Mouse (Mus musculus): Measurements from ENCODE around the gene Pde4c.

Pde4c gene

GRCm38 (mm10) chr8:70768956-70769355, 45.4 kb downstream of the Pde4c start:
- no peak for DNase-seq

GRCm38 (mm10) chr8:70769359-70769758, 45.8 kb downstream of the Pde4c start:
- DNase-seq = peak; percentile 98

DNA sequence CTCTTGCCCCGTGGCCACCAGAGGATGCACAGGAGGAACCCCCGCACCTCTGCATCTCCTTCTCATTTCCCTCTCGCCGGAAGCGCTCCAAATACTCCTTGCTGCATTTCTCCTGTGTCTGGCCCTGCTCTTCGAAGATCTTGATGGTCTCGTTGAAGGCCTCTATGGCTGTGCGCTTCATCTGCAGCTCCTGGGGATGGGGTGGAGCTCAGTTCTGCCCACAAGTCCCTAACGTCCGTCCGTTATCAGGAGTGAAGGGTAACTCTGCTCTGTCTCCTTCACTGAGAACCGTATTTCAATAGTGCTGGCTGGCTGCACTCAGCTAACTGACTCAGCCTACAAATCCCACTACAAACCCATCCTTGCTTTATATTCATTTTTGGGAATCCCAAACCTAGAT, 46.3 kb downstream of the Pde4c start:
- no peak for DNase-seq

- no peak for DNase-seq
Measured at GRCm38 (mm10) chr8:70770748-70771147, 47.2 kb downstream of the Pde4c start.

DNA sequence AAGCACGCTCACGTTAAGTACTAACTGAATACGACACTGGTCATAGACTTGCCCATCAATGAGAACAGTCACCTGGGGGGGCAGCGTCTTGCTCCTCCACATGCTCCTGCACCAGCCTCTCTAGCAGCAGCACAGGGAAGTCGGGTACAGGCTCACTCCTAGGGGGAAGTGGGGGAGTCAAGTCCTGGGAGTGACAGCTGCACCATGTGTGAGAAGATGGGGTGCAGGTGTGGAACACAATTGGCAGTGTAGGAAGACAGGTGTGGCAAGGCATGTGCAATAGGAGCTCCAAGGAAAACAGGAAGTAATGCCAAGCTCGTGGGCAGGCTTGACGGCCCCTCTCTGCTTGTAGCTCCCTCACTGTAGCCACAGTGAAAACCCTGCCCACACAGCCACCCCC, 47.7 kb downstream of the Pde4c start:
- DNase-seq = no peak

DNA sequence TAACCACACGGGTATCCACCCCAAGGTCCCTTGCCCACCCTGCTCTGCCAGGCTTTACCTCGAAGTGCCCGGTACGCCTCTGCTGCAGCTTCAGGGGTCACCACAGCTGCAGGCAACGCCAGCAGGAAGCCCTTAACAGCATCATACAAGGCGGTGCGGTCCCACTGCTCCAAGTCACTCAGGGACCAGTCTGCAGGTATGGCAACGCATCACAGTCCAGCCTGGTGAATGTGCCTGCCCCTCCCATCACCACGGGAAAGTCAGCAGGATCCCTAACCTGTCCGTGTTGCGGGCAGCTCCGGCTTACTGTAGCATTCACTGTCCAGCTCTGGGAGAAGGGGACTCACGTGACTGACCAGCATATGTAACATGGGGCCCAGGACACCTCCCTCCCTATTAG, 48.6 kb downstream of the Pde4c start:
- no peak for DNase-seq

DNA sequence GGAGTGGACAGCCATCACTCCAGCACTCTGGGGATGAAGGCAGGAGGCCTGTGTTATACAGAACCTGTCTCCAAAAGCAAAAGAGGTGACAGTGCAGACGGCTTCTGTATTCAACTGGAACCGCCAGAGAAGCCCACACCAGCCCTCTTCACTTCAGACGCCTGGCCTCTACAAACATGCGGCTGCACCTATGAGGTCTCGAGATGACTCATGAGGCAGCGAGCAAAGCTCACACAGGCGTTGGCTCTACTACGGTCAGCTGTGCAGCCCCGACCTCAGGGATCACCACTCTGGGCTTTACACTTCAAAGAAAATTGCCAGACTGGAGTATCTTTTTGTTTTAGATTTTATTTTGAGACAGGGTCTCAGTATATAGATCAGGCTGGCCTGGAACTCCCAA, 49.4 kb downstream of the Pde4c start:
- no peak for DNase-seq

DNA sequence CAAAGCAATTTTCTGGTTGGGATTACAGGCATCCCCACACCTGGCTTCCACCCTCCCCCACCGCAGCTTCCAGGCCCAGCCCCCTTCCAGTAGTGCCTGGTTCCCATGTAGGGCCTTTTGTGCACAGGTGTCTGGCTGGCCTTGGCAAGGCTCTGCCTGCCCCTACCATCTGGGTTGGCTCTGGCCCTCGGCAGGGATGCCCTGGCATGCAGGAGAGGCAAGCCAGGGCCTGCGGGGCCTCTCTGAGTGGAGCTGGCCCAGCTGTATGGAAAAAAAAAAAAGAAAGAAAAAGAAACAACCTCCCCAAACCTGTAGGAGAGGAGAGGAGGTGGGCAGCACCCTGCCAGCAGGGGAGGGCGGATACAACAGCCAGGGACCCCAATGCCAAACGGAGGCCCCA, 49.9 kb downstream of the Pde4c start:
- DNase-seq = no peak

GRCm38 (mm10) chr8:70773833-70774232, 50.3 kb downstream of the Pde4c start:
- DNase-seq = peak; percentile 91

- DNase-seq = no peak
Measured at GRCm38 (mm10) chr8:70774740-70775139, 51.2 kb downstream of the Pde4c start.

DNA sequence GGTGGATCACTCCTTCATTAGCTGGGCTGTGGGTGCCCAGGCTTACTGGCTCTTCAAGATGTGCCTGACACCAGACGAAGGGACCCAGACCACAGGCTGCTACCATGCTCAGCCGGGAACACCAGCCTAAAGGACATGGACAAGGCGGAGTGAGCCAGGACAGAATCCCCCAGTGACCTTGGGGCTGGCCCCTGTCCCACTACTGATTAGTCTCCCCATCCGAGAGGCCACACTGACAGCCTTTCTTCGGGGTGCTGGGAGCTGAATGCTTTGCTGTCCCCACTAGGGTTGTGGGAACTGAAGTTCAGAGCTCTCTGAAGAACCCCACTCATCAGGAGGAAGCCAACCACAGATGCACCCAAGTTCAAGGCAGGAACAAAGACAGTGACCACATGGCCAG, 51.7 kb downstream of the Pde4c start:
- no peak for DNase-seq

GRCm38 (mm10) chr8:70775851-70776495, 52.5 kb downstream of the Pde4c start:
- no peak for DNase-seq

DNA sequence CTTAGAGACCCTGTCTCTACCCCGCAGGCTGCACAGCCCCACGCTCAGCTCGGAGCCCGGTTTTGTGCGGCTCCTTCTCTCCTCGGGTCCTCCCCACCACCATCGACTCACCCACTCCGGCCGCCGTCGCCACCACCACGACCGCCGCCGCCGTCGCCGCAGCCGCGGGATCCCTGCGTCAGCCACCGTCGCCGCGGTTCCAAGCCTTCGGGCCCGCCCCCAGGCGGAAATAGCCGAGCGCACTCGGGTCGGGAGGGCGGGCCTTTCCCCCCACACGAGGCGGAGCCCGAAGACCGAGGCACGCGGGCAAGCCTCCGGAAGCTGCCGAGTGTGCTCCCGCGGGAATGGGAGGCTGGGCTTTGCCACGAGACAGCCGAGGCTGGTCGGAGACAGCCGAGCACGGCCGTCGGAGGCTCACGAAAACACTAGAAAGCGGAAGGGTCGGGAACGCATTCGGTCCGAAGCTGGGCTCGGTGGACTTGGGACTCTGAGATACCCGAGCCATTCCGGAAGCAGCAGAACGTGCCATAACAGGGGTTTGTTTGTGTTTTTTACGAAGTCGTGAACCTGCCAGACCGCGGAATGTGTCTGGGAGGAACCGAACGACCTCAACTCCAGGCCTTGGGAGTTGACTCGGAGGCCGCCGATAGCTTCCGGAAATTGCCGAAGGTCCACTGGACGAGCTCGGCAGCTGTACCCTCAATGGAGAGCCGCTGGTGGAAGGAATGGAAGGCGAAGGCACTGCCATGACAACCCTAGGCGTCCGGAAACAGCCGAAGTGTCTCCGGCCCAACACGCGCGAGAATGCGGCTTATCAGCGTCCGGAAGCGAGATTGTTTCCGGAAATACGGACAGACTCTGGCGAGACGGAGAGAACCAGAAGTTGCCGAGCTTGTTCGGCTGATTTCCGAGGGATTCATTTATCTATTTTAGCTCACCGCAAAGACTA, 53.2 kb downstream of the Pde4c start, which contains the start of gene Pik3r2:
TSS of gene Pik3r2 (minus strand) at position 218 of the 949 bp plus-strand sequence.
- DNase-seq = peak; percentile 99

- DNase-seq = no peak
Measured at GRCm38 (mm10) chr8:70780093-70780492, 56.6 kb downstream of the Pde4c start.

GRCm38 (mm10) chr8:70786291-70787050, 63.0 kb downstream of the Pde4c start:
- DNase-seq = no peak

- DNase-seq = no peak
Measured at GRCm38 (mm10) chr8:70787051-70787445, 63.5 kb downstream of the Pde4c start.

DNA sequence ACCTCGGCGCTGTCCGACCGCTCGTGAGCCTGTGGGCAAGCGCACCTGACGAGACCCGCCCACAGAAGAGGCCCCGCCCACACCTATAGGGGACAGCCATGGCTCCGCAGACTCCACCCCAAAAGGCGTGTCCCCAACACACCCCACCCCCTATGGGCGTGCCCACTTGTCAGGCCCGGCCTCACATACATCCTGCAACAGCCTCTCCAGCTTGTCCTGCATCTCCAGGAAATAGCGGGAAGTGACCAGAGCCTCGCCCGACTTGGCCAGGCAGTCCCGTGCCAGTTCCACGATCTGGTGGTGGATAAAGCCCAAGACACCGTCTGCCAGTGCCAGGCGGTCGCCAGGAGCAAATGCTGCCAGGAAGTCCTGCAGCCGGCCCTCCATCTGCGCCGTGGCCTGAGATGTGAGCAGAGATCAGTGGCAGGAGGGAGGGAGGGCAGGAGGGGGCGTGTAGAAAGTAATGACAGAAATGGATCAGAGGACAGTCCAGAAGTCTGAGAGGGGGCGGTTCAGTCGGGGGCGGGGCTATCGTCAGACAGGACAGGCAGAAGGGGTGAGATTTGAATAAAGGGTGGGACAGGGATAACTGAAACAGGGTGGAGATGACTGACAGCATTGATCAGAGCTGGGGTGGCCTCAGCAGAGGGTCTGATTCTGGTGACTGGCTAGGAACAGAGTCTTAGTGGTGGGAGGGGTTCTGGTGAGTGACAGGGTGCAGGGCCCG, 64.6 kb downstream of the Pde4c start:
- DNase-seq = peak; percentile 73

DNA sequence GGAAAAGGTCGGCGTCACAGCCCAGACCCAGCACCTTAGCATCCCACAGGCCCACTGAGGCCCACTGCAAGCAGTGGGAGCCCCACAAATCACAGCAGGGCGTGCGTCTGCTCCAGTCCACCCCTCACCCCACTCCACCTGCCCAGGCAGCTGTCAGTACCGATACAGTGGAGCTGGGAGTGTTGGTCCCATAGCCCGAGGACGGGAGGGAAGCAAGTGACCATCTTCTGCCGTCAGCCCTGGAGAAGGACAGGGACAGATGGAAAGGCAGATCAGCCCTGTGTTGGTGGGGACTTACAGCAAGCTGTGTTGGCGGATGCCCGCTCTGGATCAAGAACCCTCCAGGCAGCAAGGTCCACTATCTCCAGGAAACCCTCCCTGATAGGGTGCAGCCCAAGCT, 65.5 kb downstream of the Pde4c start:
- no peak for DNase-seq

- peak; percentile 27 for DNase-seq
Measured at GRCm38 (mm10) chr8:70790846-70791245, 67.3 kb downstream of the Pde4c start.

DNA sequence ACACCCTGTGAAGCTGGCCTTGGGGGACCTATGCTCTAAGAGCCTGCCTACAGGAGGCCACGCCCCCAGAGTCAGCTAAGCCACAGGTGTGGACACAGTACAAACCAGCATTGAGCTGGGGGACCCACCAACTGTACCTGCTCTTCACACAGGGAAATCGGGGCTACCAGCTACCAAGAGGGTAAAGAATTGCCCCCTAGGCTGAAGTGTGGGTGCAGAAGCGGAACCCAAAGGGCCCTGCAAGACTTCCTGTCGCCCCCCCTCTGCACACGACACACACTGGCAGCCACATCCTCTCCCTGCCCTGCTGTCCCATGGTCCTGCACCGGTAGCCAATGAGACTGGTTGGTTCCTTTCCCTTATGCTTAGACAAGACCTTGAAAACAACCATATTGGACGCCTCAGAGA, 67.8 kb downstream of the Pde4c start:
- DNase-seq = peak; percentile 66

DNA sequence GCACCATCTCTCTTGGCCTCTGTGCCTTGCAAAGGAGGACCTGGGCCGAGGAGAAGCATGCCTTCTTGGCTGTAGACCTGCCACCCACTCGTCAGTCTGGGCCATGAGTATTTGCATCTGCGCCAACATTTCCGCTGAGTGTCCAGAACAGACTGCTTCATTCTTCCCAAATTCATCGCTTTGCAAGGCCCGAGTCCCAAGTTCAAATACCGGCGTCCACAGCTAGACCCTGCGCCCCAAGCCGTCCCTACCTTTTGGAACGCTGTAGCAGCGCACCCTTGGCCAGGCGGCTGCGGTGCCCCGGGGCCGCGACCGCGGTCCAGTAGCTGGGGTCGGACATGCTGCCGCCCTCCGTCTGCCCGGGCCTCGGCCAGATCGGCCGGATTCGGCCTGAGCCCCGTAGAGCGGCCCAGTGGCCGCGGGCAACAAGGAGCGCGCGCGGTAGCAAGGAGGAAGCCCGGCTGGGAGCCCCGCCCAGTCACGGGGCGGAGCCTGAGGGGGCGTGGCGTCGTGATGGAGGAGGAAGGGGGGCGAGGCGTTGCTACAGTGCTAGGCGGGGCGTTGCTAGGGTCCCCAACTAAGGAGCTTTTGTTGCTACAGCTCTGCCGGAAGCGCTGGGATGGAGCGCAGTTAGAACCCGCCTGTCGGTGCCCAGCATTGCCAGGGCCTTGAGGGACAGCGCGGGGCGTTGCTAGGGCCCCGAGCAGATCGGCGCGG, 68.6 kb downstream of the Pde4c start:
- peak; percentile 99 for DNase-seq

DNA sequence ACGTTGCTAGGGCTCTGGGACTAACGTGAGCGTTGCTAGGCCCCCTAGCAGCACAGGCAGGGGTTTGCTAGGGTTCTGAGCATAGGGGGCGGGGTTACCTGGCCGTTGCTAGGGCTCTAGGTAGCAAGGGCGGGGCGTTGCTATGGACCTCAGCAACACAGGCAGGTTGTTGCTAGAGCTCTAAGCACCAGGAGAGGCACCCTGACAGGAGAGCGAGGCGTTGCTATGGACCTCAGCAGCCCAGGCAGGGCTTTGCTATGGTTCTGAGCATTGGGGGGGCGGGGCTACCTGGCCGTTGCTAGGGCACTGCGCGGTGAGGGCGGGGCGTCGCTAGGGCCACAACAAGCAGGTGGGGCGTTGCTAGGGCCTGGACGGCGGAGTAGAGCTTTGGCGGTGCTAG, 69.2 kb downstream of the Pde4c start:
- DNase-seq = peak; percentile 91
